Mouse (Mus musculus) hindlimb bud, embryonic 11.5 days (tissue): ENCODE measurements around the gene Tyw1.

Experiments used
- DNase-seq: peaks from one replicate; pipeline ENCODE4 v3.0.0-alpha.2; 2012; ENCODE audit warnings: low read depth, low spot score; ENCODE audit errors: extremely low spot score

Tyw1 gene

DNA sequence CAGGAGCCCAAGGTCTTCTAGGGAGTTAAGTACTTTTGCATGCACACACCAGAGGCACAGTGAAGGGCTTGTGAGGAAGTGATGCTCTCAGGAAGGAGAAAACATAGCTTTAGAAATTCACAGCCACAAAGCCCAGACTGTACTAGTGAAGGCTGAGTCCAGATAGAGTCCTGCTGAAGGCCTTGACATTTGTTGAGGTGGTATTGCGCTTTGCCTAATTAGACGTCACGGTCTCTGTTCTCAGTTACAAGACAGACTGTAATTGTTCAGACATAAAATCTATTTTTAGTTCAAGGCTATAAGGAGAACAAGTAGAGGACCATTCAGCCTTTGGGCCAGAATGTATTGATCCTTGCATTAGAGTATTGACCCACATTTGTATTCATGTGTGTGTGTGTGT is 58.1 kb downstream of the Tyw1 start:
- no peak for DNase-seq

DNA sequence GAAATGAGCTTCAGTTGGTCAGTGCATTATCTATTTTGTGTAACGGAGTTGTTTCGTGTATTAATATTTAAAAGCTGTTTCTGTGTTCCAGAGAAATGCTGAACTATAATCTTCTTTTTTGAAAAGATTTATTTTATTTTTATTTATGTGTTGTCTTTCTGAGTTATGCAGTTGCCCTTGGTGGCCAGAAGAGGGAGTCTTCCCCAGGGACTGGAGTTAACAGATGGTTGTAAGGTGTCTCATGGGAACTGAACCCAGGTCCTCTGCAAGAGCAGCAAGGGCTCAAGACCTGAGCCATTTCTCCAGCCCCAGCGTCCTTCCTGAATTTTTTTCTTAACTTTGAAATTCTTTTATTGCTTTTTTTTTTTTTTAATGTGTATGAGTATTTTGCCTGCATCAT is 59.5 kb downstream of the Tyw1 start:
- DNase-seq: no peak

DNA sequence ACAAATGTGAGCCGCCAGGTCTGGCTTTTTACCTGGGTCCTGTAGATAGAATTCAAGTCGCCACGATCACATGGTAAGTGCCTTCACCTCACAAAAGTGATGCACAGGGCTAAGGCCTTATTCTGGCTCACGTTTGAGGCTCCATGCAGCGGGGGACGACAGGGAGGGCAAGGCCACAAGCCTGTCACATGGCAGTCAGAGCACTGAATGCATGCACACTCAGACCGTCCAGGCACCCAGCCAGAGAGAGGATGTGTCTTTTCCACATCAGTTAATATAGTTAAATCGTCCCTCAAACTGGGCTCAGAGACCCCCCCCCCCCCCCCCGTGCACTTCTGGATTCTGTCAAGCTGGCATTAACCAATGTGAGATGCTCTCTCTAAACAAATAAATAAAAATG is 60.9 kb downstream of the Tyw1 start:
- no peak for DNase-seq

DNA sequence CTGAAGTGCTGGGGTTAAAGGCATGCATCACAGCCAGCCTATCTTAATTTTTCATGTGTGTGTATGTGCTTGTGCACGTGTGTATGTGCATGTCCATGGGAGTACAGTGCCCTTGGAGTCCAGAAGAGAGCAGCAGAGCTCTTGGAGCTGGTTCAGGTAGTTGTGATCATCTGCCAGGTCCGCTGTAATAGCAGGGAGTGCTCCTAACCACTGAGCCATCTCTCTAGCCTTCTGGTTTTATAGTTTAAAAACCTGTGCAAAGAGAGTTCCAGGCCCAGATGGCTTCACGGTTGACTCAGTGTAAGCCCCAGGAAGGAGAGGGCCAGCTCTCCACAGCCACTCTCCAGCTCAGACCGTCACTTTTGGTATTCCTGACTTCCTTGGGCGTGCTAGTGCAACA is 64.4 kb downstream of the Tyw1 start:
- DNase-seq: no peak

DNA sequence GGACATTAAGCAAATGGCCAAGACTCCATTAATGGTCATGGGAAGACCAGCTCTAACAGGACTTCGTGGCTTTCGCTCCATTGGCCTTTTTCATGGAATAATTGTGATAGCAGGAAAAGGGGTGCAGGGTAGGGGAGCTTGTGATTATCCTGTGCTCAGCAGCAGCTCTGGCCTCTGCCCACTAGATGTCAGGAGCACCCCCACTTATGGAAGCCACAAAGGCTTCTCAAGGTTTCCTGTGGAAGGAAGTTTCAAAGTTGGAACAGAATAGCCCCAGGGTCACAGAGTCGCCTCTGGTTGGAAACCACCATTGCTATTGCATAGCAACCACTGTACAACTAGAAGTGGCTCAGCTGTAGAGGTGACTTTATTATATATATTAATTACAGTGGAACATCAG is 65.1 kb downstream of the Tyw1 start:
- DNase-seq: no peak

DNA sequence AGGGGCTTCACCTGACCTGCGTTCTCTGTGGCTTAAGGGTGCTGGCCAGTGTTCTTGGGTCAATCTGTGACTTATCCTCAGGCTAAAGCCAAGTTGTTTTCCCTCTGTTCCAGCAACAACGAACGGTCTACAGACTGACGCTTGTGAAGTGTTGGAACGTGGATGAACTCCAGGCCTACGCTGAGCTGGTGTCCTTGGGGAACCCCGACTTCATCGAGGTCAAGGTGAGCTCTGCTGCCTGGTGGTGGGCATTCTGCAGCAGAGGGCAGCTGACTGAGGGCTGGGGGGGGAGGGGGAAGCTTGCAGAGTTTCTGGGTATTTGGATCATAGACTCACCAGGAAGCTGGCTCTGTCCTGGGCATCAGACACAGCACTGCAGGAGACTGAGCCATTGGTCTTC is 70.1 kb downstream of the Tyw1 start:
- no peak for DNase-seq

DNA sequence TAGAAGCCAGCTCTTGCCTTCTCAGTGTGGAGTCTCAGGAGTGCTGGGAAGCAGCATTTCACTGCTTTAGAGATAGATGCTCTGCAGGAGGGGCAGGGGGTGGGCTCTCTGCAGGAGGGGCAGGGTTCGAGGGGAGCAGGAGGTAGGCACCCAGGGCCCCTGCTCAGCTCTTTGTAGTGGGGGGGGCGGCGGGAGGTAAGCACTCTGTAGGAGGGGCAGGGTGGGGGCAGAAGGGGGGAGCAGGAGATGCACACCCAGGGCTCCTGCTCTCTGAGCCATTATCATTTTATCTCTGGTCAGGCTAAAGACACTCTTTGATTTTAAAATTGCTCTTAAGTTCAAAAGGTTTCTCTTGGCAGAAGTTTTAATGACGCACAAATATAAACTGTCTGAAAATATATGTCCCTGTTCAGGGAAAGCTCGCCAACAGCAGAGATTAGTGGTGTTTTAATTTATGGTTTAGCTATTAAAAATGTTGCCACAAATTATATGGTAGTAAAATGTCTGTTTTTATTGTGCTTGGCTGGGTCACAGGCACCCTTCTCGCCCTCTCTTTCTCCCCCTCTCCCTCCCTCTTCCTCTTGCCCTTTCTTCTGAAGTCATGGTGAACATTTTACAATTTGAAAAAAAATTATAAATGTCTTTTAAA is 72.3 kb downstream of the Tyw1 start:
- DNase-seq: no peak

DNA sequence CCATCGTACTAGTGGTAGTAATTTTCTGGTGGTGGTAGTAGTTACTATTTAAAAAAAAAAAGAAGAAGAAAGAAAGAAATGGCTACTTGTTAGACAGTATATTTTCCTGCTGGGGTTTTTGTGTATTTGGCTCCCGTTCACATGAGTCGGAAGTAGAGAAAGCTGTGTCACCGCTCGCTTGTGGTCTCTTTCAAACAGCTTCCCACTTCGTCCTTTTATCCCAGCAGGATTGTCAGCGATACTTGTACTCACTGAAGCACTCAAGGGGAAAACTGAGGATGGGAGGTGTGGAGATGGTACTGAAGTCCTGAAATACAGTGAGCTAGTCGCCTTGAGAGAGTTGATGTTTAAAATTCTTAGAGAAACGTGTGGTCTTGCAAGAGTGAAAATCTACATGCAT is 72.9 kb downstream of the Tyw1 start:
- DNase-seq: no peak

DNA sequence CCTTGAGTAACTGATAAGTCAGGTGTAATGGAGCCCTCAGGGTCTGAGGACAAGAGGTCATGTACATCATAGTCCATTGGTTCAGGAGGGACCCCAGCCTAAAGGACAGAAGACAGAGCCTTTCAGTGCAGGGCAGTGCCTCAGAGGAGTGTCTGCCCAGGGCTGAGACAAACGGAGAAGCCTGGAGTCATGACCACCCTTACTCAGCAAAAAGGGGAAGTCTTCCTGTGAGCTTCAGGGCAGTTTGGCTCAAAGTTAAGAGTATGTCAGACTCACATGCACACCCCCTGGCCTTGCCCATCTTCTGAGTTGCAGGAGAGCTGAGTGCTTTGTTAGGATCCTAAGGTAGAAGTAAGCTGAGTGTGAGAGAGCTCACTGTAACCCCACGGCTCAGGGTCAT is 74.5 kb downstream of the Tyw1 start:
- no peak for DNase-seq

DNA sequence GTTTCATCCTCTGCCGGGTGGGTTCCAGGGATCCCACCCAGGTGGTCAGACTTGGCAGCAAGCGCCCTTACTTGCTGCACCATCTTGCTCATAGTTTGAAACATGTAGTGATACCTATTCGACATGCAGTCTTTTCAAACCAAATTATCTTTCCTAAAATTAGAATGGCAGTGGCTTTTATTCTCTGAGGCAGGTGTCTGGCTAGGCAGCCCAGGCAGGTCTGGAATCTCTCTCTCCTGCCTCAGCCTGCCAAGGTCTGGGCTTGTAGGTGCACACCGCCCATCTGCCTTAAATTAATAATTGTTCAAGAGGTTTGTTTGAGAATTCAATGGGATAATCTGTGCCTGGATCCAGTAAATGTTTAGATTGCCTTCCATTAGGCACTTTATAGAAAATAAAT is 75.4 kb downstream of the Tyw1 start:
- DNase-seq: no peak

DNA sequence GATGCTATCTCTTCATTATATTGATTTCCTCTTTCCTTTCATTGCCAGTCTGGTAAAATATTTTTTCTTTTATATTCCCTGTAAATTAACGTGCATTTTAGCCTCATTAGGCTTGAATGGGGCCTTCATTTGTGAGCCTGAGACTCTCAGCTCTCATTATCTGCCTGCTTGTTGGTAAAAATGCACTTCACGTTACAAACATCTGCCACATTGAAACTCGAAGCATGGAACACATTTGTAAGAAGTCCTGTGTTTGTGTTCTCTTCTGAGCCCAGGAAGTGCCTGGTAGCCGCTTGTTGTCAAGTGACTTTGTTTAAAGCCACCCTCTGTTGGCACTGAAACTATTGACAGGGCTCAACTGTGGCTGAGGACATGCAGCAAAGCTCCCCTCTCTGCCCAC is 75.8 kb downstream of the Tyw1 start:
- DNase-seq: no peak

DNA sequence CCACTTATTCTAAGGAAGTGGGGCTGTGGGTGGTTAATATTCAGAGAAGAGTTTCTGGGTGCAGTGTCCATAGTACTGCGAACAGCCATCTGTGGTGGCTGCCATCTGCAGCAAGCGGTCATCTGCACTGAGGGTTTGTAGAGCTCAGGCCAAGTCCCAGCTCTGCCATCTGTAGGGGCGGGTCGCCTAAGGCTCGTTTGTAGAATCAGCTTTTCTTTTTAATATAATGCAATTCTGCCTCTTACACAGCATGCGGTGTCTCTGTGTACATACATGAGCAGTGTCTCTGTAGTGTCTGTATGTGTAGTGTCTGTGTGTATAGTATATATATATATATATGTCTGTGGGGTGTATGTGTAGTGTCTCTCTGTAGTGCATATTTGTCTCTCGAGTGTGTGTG is 78.1 kb downstream of the Tyw1 start:
- no peak for DNase-seq

DNA sequence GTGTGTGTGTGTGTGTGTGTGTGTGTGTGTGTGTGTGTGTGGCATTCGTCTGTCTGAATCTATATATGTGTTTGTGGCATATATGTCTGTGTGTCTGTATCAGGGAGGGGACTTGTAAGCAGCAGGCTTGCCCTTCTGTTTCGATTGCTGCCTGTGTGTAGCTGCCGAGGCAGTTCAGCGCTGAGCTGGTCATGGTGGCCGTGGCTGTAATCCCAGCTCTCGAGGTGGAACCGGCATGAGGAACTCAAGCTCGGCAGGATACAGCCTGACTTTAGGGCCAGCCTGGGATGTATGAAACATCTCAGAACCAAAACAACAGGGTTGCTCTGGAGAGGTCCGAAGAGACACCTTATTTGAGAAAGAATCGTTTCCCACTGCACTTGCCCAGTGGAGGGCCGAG is 78.6 kb downstream of the Tyw1 start:
- no peak for DNase-seq

DNA sequence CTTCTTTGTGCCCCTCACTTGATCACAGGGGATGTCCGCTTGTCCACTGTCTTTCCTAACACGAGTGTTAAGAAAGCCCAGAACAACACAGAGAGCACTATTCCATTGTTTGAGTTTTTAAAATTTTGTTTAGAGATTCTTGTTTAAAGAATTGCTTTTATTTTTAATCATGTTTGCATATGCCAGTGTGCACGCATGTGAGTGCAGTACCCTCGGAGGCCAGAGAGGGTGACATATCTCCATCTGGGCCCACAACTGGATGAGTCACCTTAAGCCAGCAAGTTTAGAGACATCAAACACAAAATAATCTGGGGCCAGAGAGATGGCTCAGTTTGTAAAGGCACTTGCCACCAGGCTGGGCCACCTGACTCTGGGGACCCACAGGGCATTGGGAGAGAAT is 80.0 kb downstream of the Tyw1 start:
- DNase-seq: no peak

DNA sequence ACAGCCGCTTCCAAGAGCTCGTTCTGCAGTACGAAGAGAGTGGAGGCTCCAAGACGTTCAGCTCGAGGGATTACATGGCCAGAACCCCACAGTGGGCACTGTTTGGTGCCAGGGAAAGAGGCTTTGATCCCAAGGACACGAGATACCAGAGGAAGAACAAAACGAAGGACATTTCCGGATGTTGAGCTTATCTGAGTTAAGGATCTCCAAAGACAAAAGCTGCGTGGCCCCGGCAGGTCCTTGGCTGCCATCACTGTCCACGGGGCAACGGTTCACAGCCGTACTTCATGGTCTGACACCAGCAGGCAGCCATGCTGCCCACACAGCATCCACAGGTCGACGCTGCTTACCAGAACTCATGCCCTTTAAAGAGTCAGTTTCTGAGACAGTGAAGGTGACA is 85.2 kb downstream of the Tyw1 start:
- DNase-seq: no peak

DNA sequence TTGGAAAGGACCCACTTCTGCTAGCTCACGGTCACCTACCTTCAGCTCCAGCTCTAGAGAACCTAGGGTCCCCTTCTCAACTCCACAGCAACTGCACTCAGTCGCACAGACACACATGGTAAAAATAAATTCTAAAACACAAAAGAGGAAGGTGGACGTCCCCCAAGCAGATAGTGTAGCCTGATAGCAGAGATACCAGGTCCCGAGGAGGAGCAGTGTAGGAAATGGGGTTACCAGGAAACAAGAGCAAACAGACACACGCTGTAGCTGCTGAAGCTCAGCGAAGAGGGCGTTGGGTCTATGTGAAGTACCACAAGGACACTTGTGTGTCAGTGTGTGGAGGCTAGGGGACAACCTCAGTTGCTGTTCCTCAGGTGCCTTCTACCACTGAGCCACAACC is 89.6 kb downstream of the Tyw1 start:
- DNase-seq: no peak

DNA sequence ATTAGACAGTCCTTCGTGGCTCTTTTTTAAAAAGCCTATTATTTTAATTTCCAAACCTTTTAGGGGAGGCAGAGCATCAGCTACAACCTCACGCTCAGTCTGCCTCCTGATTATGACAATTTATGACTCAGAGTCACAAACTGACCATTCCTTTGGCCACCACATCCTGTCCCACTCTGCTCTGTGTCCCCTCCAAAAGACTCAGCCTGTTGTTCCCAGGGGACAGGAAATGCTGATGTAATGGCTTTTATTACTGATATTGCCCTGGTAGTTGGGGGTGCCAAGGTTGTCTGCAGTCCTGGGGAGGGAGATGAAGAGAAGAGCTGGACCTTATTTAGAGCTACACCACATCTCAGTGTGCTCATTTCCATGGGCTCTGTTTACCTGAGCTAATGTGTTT is 90.5 kb downstream of the Tyw1 start:
- no peak for DNase-seq

DNA sequence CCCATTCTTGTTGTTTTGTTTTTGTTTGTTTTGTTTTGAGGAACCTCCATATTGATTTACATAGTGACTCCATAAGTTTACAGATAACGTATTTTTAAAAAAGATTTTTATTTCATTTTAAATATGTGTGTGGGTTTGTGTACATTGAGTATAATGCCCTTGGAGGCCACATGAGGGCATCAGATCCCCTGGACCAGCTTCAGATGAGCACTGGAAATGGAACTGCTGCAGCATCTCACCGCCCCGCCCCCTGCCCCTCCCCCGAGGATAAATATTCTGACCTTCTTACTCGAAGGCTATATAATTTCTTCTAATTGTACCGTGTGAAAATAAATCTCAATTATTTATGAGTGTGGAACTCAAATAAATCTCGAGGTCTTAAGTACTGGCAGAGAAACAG is 99.8 kb downstream of the Tyw1 start:
- DNase-seq: no peak

DNA sequence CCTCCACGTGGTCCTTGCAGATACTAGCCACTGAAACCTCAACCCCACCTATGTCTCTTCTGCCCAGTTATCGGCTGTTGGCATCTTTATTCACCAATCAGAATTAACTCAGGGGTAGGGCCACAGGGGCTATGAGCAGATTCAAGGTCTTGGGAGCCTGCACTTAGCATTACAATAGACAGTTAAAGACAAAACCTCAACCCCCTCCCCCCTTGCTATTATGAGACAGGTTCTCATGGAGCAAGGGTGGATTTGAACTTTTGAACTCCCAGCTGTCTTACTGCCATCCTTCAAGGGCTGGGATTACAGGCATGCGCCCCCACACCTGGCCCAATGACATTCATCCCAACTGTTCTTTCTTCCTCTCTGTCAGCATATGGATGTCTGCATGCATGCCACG is 107.7 kb downstream of the Tyw1 start:
- no peak for DNase-seq

DNA sequence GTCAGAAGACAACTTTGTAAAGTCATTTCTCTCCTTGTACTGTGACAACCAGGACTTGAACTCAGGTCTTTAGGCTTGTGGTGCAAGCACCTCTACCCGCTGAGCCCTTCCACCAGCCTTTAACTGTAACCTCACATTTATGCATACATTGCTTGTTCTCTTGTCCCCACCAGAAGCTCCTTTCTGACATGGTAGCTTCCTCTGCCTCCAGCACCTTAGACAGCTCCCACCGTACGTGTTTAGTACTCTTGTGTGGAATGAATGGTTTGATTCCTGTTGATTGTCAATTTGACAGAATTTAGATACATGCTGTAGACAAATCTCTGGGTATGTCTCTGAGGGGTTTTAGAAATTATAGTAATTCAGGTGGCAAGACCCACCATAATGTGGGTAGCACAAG is 108.4 kb downstream of the Tyw1 start:
- peak; percentile 26 for DNase-seq

DNA sequence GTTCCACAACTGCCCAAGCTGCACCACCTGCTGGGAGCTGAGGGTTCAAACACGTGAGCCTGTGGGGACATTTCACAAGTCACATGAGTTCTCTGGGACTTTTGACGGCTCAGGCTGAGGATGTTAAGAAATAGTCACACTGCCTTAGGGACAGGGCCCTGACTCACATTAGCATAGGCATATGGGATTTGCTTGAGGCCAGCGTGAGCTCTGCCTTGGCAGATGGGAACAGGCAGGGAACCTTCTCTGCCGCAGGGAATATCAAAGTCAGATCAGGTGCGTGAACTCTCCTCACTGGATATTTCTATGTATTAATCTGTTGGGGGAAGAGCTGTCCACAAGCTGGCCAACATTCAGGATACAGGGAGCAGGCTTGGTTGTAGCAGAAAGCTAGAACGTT is 112.8 kb downstream of the Tyw1 start:
- DNase-seq: no peak

DNA sequence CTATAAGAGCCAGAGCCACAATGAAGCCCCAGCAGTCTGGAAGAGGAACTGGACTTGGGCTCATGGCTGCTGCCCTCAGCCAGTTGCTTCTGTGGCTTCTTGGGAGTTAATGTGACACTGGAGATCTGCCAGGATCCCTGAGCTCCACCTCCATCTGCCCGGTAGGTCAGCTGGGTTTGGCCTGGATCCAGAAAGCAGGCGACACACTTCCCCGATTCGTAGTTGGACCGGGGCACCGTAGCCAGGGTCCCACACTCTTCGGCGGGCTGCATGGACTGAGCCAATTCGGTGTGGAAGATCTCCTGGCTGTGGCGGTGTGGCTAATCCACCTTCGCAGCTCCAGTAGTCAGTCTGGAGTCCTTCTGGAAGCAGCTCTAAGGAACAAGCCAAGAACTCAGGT is 113.8 kb downstream of the Tyw1 start, which contains the start of gene Caln1:
Caln1 (plus strand) TSS at position 219 of the 400 bp plus-strand sequence.
- no peak for DNase-seq

DNA sequence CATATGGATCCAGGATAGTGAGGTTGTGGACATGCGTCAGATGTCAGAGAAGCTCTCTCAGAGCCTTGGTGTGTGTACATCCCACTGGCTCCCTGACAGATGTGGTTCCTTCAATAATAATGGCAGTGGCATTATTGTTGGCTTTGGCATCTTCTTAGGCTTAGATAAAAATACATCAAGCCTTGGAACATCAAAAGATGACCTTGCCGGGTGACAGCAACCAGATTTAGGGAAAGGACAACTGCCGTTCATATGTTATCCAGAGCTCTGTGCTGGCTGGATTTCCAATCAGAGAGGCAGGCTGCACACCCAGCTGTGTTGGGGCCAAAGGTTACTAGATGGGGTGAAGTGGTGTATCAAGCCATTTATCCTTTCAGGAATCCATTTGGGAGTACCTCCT is 120.0 kb downstream of the Tyw1 start:
- DNase-seq: no peak
